Mouse (Mus musculus): Measurements from ENCODE around the gene Cyld. TPM values are rescaled to one million over a fixed set of nuclear protein-coding genes. Genes with fewer than 3 reads are reported as not detected.
A peak's percentile ranks its signal among the peaks of the same experiment; 100 is the strongest.

Gene Cyld
- polyA plus RNA-seq, 1 experiment from 2014 or later = 7.4 TPM

DNA sequence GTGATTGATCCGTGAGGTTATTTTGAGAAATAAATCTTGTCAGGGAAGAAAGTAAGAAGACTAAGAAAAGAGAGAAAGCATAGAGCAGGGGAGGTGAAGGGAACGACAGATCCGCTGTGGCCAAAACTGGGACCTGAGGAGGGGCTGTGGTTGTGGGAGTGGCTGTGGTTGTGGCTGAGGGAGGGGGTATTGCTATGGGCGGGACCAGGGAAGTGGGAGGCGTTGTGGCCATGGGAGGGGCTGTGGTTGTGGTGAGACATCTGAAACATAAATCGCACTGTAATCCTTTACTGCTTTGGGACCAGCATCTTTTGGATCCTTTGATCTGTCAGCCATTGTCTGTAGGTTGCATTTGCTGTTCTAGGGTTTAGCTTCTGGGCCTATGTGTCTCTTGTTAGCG, 74.4 kb downstream of the Cyld start:
- ATAC-seq (ENCODE audit: low FRiP score, low TSS enrichment) = no peak
- no peak overlapping the region for H3K4me2 ChIP-seq (replicated peaks; ENCODE audit: low read depth)
- no peak overlapping the region for H3K27ac ChIP-seq (replicated peaks)
- H3K4me3 ChIP-seq (ENCODE audit: low read depth, low read length) = no peak overlapping the region
- H3K9me3 ChIP-seq (ENCODE audit: control insufficient read depth, low read length) = no peaks in the 10 kb centered on the region
- peaks cover 3% of the 10 kb centered on the region; the same call in 1 of the 2 replicates for H3K4me1 ChIP-seq (replicated peaks; ENCODE audit: control insufficient read depth, insufficient read depth)
- TF ChIP-seq EP300 (optimal IDR thresholded peaks at IDR 0.05) (no peak), CTCF (IDR thresholded peaks at IDR 0.05; ENCODE audit: low read depth) (no peak)
- DNase-seq (ENCODE audit: low spot score) = no peak
- no peaks in the 10 kb centered on the region for H3K27me3 ChIP-seq (ENCODE audit: control insufficient read depth, insufficient read depth, low read length)
- no peak overlapping the region for H3K9ac ChIP-seq (ENCODE audit: low read length)
- WGBS = 72% methylated on average over 7 of the region's 7 CpGs
- no peaks in the 10 kb centered on the region for H3K36me3 ChIP-seq (ENCODE audit: control insufficient read depth, insufficient read depth, low read length)

- DNase-seq (ENCODE audit: low spot score) (no peak), ATAC-seq (ENCODE audit: low FRiP score, low TSS enrichment) (no peak)
- Histone ChIP-seq H3K4me3 (ENCODE audit: low read depth, low read length) (no peak overlapping the region), H3K27ac (replicated peaks) (no peak overlapping the region), H3K4me2 (replicated peaks; ENCODE audit: low read depth) (0 out of 2 replicates have a peak overlapping the region, but pooled peaks have one; percentile 5), H3K27me3 (ENCODE audit: control insufficient read depth, insufficient read depth, low read length) (no peaks in the 10 kb centered on the region), H3K9me3 (ENCODE audit: control insufficient read depth, low read length) (no peaks in the 10 kb centered on the region), H3K4me1 (replicated peaks; ENCODE audit: control insufficient read depth, insufficient read depth) (peaks cover 3% of the 10 kb centered on the region; the same call in 1 of the 2 replicates), H3K36me3 (ENCODE audit: control insufficient read depth, insufficient read depth, low read length) (no peaks in the 10 kb centered on the region), H3K9ac (ENCODE audit: low read length) (no peak overlapping the region)
- no peak for TF ChIP-seq EP300 (optimal IDR thresholded peaks at IDR 0.05)
- no peak for TF ChIP-seq CTCF (IDR thresholded peaks at IDR 0.05; ENCODE audit: low read depth)
- 28% methylated on average over 19 of the region's 19 CpGs for WGBS
Measured at GRCm38 (mm10) chr8:88774593-88775297, 77.9 kb downstream of the Cyld start.

DNA sequence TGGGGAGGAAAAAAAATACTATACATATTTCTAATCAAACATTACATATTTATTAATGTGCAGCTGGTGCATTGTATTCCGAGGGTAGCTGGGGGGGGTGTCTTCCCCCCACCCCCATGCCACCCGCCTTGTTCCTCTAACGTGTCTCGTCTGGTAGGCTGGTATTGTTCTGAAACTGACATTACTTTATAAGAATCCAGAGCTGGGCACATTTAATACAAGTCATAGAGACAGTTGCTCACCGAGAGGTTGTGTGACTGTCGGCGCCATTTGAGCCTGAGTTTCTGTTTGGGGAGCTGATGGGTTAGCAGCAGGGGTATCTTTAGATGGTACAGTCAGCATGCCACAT, 78.4 kb downstream of the Cyld start:
- Histone ChIP-seq H3K4me3 (ENCODE audit: low read depth, low read length) (no peak overlapping the region), H3K4me1 (replicated peaks; ENCODE audit: control insufficient read depth, insufficient read depth) (peaks cover 3% of the 10 kb centered on the region; the same call in 1 of the 2 replicates), H3K4me2 (replicated peaks; ENCODE audit: low read depth) (no peak overlapping the region), H3K36me3 (ENCODE audit: control insufficient read depth, insufficient read depth, low read length) (no peaks in the 10 kb centered on the region), H3K9me3 (ENCODE audit: control insufficient read depth, low read length) (no peaks in the 10 kb centered on the region), H3K27ac (replicated peaks) (no peak overlapping the region), H3K27me3 (ENCODE audit: control insufficient read depth, insufficient read depth, low read length) (no peaks in the 10 kb centered on the region), H3K9ac (ENCODE audit: low read length) (no peak overlapping the region)
- DNase-seq (ENCODE audit: low spot score) (no peak), ATAC-seq (ENCODE audit: low FRiP score, low TSS enrichment) (no peak)
- WGBS = 48% methylated on average over 7 of the region's 7 CpGs
- no peak for TF ChIP-seq CTCF (IDR thresholded peaks at IDR 0.05; ENCODE audit: low read depth)

DNA sequence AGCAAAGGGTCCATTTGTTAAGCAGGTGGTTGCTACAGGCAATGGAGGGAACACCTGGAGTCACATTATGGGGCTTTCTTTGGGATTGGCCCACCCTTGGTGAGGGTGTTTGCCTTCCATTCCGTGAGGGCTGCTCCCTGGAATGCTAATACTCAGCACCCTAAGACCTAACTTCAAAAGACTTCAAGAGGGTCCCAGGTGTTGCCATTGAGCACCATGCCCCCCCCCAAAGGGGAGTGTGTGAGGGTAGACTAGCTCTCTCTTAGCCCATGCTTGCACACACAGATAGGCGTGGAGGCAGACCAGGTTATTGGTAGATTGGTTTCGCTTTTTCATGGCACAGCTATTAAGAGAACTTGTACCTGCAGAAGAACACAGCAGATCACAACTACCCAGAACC, 83.3 kb downstream of the Cyld start:
- Histone ChIP-seq H3K4me2 (replicated peaks; ENCODE audit: low read depth) (no peak overlapping the region), H3K27me3 (ENCODE audit: control insufficient read depth, insufficient read depth, low read length) (no peaks in the 10 kb centered on the region), H3K9me3 (ENCODE audit: control insufficient read depth, low read length) (no peaks in the 10 kb centered on the region), H3K9ac (ENCODE audit: low read length) (no peak overlapping the region), H3K4me1 (replicated peaks; ENCODE audit: control insufficient read depth, insufficient read depth) (peaks cover 3% of the 10 kb centered on the region; the same call in 1 of the 2 replicates), H3K36me3 (ENCODE audit: control insufficient read depth, insufficient read depth, low read length) (no peaks in the 10 kb centered on the region), H3K4me3 (ENCODE audit: low read depth, low read length) (no peak overlapping the region), H3K27ac (replicated peaks) (no peak overlapping the region)
- DNase-seq (ENCODE audit: low spot score) (no peak), ATAC-seq (ENCODE audit: low FRiP score, low TSS enrichment) (no peak)
- 80% methylated on average over 3 of the region's 3 CpGs for WGBS
- TF ChIP-seq CTCF (IDR thresholded peaks at IDR 0.05; ENCODE audit: low read depth) (no peak), EP300 (optimal IDR thresholded peaks at IDR 0.05) (no peak)

DNA sequence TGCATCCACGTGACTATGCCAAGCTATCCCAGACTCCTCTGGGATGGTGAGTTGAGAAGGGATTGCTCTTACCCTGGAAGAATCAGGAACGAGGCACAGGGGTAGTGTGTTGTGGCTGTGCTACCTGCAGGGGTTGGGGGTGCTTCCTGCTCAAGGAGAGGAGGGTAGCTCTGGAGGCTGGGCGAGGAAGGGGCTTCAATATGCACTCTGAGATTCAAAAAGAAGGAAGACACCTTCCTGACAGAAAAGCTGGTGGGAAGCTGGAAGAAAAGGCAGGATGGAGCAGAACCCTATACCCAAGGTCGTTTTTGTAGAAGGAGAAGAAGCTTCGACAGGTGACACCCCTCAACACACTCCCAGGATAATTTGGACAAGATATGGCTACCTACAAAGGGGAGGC, 84.5 kb downstream of the Cyld start:
- Histone ChIP-seq H3K27me3 (ENCODE audit: control insufficient read depth, insufficient read depth, low read length) (no peaks in the 10 kb centered on the region), H3K27ac (replicated peaks) (no peak overlapping the region), H3K4me2 (replicated peaks; ENCODE audit: low read depth) (no peak overlapping the region), H3K4me3 (ENCODE audit: low read depth, low read length) (no peak overlapping the region), H3K9me3 (ENCODE audit: control insufficient read depth, low read length) (no peaks in the 10 kb centered on the region), H3K9ac (ENCODE audit: low read length) (no peak overlapping the region), H3K36me3 (ENCODE audit: control insufficient read depth, insufficient read depth, low read length) (no peaks in the 10 kb centered on the region), H3K4me1 (replicated peaks; ENCODE audit: control insufficient read depth, insufficient read depth) (no peaks in the 10 kb centered on the region)
- DNase-seq (ENCODE audit: low spot score) (no peak), ATAC-seq (ENCODE audit: low FRiP score, low TSS enrichment) (no peak)
- TF ChIP-seq CTCF (IDR thresholded peaks at IDR 0.05; ENCODE audit: low read depth) = no peak
- TF ChIP-seq EP300 (optimal IDR thresholded peaks at IDR 0.05) = no peak
- WGBS = 59% methylated on average over 5 of the region's 5 CpGs

DNA sequence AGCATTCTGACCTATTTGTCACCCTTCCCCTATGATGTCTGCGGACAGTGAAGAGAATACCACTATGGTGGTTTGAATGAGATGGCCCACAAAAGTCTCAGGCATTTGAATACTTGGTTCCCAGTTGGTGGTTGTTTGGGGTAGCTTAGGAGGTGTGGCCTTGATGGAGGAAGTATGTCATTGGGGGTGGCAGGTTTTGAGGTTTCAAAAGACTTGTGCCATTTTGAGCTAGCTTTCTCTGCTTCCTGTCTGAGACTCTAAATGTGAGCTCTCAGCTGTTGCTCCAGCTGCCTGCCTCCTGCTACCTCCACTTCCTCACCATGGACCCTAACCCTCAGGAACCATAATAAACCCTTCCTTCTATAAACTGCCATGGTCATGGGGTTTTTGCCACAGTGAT, 86.9 kb downstream of the Cyld start:
- no peak for TF ChIP-seq CTCF (IDR thresholded peaks at IDR 0.05; ENCODE audit: low read depth)
- Histone ChIP-seq H3K36me3 (ENCODE audit: control insufficient read depth, insufficient read depth, low read length) (no peaks in the 10 kb centered on the region), H3K4me3 (ENCODE audit: low read depth, low read length) (no peak overlapping the region), H3K4me1 (replicated peaks; ENCODE audit: control insufficient read depth, insufficient read depth) (no peaks in the 10 kb centered on the region), H3K27me3 (ENCODE audit: control insufficient read depth, insufficient read depth, low read length) (no peaks in the 10 kb centered on the region), H3K27ac (replicated peaks) (no peak overlapping the region), H3K4me2 (replicated peaks; ENCODE audit: low read depth) (no peak overlapping the region), H3K9ac (ENCODE audit: low read length) (no peak overlapping the region), H3K9me3 (ENCODE audit: control insufficient read depth, low read length) (no peaks in the 10 kb centered on the region)
- DNase-seq (ENCODE audit: low spot score) (no peak), ATAC-seq (ENCODE audit: low FRiP score, low TSS enrichment) (no peak)
- 92% methylated on average over 1 of the region's 1 CpGs for WGBS
